Mouse (Mus musculus) G1E (cell line): ENCODE measurements around the gene Chd9.

Experiments used
- CTCF ChIP-seq: IDR thresholded peaks from 2 replicates; pipeline ENCODE4 v1.5.1; 2012; ENCODE audit warnings: low read depth, low read length, inconsistent platforms, mixed read lengths
- GATA1 ChIP-seq: IDR thresholded peaks from 2 replicates; pipeline ENCODE4 v1.6.1; 2012; ENCODE audit warnings: borderline replicate concordance, low read length, inconsistent platforms, mixed read lengths
- GATA2 ChIP-seq: IDR thresholded peaks from 2 replicates; pipeline ENCODE4 v1.6.1; 2012; ENCODE audit warnings: low read depth, low read length, inconsistent platforms, borderline replicate concordance

GRCm38 (mm10) chr8:91054418-91054817, 226.3 kb downstream of the Chd9 start:
- TF ChIP-seq CTCF: no peak
- no peak for TF ChIP-seq GATA2
- no peak for TF ChIP-seq GATA1
